Mouse (Mus musculus) ovary, postnatal 36 days (tissue): Measurements from ENCODE around the gene Camkk1.

ENCODE experiments used
- DNase-seq: peaks from one replicate; pipeline ENCODE4 v3.0.0; 2022; ENCODE audit warnings: low spot score, mixed read lengths

The Camkk1 gene

DNA sequence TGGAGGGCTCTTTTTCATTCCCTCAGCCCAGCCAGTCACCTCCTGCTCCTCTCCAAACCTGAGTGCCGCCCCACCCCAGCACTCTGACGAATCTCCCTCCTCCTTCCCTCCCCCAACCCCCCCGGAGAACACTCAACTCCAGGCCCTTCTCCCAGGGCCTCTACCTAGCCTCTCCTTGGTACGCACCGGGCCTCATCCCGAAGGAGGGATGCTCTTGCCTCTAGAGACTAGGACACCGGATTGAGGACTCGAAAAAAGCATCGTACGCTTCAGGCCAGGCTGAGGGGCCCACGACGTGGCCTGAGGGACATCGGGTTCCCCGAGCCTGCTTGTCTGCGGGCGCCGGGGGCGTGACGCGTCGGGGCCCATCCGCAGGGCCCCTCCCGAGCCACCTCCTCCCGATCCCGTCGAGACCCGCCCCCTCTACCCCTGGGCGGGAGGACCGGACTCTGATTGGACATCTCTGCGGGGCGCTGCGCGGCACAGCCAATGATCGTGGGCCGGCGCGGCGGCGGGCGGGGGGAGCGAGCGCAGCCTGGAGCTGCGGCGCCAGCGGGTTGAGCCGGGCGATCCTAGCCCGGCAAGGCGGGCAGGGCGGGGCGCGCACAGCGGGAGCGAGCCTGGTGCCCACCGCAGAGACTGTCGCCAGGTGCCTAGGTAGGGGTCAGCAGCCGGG lies at the start of gene Camkk1:
TSS of gene Camkk1 (plus strand) at position 538 of the 676 bp plus-strand sequence.
- DNase-seq, result peak; percentile 92

GRCm38 (mm10) chr11:72974995-72975503 lies 43.8 kb upstream of the Camkk1 start:
- no peak for DNase-seq

GRCm38 (mm10) chr11:72982516-72982915 lies 36.3 kb upstream of the Camkk1 start:
- no peak for DNase-seq

GRCm38 (mm10) chr11:72983283-72983682 lies 35.5 kb upstream of the Camkk1 start:
- no peak for DNase-seq

GRCm38 (mm10) chr11:72986745-72987144 lies 32.1 kb upstream of the Camkk1 start:
- DNase-seq, result no peak

DNA sequence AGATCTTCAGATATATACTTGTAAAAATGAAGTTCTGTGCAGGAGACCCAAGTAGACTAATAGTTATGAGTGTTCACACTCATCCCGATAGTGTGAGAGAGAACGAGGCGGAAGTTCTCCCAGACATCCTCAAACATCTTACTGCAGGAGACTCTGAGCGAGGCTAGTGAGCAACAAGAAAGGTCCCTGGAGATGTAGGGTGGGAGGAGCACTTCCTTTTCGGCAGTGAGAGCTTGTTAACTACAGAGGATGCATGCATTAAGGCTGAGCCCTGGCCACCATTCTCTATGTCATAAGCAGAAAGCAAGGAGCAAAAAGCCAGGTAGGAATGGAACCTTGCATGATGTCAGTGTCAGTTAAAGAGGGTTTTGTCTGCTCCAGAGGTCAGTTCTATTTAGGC lies 31.6 kb upstream of the Camkk1 start:
- no peak for DNase-seq

DNA sequence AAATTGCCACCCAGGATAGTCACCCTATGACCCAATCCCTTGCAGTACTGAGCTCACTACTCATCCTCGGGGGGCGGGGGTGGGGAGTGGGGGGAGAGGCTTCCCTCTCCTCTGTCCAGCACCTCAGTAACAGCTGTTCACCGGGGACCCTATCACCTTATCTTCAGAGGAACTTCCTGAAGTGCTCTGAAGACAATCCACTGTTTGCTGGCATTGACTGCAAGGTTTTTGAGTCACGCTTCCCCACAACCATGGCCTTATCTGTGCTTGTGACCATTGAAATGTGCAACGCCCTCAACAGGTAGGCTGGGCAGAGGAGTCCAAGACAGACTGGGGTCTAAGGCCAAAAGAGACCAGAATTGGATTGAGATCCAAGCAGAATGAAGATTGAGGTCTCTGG lies 31.0 kb upstream of the Camkk1 start:
- DNase-seq, result no peak

GRCm38 (mm10) chr11:72989044-72989443 lies 29.8 kb upstream of the Camkk1 start:
- DNase-seq, result no peak

DNA sequence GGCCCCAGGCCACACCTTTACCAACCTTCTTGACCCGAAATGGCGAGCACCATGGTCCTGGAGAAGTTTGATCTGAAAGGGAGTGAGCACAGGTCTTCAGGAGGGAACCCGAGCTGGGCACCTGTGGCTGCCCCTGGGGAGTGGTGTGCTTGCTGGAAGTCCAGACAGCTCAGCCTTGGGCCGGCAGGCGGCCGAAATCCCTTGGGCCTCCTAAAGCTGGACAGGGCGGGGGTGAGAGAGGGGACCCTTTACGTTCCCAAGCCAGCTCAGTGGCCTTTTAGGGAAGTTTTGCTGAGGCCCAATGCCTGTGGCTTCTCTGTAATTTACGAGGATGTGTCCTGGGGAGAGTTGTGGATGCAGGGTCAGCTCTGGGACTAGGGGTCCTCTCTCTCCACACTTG lies 28.1 kb upstream of the Camkk1 start:
- no peak for DNase-seq

DNA sequence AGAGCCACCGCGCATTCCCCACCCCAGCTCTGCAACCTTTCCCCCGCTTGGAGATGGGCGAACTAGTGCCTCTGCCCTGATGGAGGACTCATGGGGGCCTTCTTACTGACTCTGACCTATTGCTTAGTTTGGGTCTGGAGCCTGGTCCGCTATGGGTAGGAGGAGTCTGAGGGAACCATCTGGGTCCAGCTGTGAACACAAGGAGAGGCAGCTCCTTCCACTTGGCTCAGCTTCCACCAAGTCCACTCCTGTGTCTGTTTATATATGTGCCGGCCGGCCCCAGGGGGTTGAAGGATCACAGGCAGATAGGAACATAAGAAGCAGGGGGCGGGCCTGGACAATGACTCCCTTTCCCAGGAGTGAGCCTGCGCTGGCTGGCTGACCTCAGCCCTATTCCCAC lies 26.8 kb upstream of the Camkk1 start:
- DNase-seq, result no peak

GRCm38 (mm10) chr11:72996346-72996745 lies 22.5 kb upstream of the Camkk1 start:
- no peak for DNase-seq

- DNase-seq, result no peak
These were observed 22.0 kb upstream of the Camkk1 start for GRCm38 (mm10) chr11:72996781-72997180.

DNA sequence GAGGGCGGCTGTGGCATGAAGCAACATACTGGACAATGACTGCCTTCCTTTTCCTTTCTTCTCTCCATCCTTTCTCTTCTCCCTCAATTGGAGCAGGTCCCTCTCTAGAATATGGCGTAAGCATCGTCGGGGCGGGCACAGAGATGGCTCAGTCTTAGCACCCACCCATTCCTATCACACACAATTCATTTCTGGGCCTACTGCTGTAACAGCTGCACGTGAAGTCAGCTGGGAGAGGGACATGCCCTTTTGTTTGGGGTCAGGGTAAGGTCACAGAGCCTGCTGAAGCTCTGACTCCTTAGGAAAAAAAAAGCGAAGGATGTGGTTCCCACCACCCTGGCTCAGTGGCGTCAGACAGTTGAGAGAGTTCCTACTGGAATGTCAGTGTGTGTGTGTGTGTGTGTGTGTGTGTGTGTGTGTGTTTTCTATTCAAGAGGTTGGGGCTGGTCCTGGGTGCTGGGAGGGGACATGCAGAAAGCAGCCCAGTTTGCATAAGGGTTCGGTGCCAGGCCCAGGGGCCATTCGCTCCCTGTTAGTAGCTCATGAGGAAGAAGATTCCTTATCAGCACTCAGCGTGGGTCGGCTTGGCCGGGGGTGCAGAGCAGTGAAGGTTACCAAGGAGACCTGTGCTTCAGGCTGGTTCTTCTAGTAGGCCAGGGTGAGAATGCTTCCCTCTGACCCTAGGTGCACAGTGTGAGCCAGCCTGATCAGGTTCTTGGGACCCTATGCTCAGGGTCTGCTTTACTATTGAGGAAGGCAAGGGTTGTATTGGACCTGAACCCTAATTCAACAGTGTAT lies 21.1 kb upstream of the Camkk1 start:
- no peak for DNase-seq

DNA sequence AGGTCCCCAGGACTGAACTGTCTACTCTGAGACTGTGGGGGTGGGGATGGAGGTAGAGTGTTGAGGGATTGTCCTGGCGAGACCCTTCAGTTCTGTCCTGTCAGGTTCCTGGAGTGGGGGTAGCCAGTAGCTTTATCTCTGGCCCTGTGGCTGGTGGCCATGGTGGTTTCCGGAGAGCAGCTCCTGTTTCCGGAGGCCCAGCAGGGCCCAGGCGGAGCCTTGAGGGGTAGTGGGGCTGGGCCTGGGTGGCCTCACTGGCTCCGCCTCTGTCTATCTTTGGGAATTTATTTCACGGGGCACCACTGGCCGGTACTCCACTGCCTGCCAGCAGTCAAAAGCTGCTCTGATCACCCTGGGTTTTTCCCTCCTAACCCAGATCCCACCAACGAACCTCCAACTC lies 20.0 kb upstream of the Camkk1 start, which contains the start of gene P2rx1:
TSS of gene P2rx1 (plus strand) at position 333 of the 400 bp plus-strand sequence.
- DNase-seq, result no peak

DNA sequence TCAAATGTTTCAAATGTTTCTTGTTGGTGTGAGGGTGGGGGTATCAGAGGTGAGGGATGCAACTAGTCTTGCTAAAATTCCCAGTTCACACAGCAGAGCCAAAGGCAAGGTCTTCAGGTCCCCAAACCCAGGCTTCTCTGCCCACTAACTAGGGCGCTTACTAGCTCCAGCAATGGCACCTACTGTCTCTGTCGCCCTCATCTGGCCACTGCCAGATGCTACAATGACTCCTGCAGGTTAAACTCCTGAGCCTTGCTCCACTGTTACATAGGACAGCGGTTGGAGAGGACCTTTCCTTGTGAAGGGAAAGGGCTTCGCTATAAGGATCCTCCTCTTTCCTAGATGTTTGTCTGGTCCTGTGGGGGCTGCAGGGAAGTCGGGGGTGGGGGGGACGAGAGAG lies 17.8 kb upstream of the Camkk1 start:
- DNase-seq, result peak; percentile 73

GRCm38 (mm10) chr11:73006377-73006776 lies 12.4 kb upstream of the Camkk1 start:
- DNase-seq, result peak; percentile 33

DNA sequence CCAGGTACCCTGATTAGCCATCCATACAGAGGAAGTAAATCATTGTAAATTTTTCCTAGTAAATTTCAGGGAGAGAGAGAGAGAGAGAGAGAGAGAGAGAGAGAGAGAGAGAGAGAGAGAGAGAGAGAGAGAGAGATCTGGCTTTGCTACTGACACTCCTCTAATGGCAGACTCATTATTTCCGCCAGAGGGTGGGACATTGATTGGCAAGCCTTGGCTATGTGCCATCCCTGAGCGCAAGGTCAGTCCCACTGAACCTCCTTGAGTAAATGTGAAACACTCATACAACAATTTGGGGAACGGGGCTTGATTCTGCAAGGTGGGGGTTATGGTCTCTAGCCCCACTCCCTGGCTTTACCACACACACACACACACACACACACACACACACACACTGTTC lies 11.7 kb upstream of the Camkk1 start:
- DNase-seq, result no peak

GRCm38 (mm10) chr11:73007698-73008481 lies 10.9 kb upstream of the Camkk1 start:
- peak; percentile 67 for DNase-seq

DNA sequence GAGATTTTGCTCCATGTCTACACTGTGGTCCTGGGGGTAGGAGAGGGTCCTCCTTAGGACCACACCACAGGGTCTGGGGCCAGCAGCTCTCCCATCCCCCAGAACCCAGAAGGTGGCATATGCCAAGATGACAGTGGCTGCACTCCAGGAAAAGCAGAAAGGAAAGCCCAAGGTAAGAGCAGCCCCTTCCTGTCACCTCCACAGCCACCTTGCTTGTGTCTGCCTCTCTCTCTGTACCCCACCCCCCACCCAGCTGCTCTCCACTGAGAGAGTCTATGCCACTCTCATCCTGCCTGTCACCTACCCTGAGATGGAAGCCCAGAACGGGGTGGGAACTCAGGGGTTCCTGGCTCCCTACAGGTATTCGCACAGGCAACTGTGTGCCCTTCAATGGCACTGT lies 10.0 kb upstream of the Camkk1 start:
- no peak for DNase-seq

DNA sequence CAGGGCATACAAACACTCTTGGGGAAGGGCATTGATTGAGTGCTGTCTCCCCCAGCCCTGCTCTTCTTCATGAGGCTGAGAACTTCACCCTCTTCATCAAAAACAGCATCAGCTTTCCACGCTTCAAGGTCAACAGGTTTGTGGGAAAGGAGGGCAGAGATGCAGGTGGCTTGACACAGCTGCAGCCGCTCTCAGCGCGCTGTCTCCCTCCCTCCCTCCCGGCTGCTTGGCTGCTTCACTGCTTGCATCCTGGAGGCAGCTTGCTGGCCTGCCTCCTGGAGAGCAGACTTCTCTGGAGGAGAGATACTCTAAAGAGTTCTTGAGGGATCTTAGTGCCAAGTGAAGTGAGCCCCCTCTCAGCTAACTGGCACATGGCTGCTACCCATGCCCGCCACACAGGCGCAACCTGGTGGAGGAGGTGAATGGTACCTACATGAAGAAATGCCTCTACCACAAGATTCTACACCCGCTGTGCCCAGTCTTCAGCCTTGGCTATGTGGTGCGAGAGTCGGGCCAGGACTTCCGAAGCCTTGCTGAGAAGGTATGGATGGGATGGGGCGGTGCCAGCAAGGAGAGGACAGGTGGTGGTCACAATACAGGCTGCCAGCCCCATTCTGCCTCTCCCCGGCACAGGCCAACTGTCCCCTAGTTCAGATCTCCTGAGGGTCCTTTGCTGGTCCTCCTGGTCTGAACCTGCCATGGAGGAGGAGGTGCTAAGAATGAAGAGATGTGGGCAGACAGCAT lies 9.1 kb upstream of the Camkk1 start:
- DNase-seq, result no peak

DNA sequence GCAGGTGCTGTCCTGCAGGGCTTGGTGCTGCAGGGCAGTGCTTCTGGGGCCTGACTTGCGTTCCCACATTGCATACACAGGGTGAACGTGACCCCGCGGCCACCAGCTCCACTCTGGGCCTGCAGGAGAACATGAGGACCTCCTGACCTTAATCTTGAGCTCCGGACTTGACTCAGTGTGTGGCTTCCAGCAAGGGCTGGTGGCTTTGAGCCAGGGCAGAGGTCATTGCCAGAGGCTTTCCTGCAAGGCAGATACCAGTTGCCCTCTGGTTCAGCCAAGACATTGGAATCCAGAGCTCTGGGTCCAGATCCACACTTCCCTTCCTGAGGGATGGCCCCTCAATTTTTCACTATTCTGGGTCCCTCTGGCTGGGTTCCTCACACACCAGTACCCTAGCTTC lies 4.8 kb upstream of the Camkk1 start:
- DNase-seq, result peak; percentile 48
